Mouse (Mus musculus) embryonic facial prominence, embryonic 11.5 days (tissue): Measurements from ENCODE around the gene Galnt2. TPM values are rescaled to one million over a fixed set of nuclear protein-coding genes. Genes with fewer than 3 reads are reported as not detected.

Experiments used
- ATAC-seq: fragments of 200-750 bp; cut with Nextera tagmentation; replicated peaks from 2 replicates; pipeline ENCODE4 v1.8.0; 2017; ENCODE audit warnings: low read depth; ENCODE audit not compliant: insufficient number of reproducible peaks, low FRiP score, low TSS enrichment
- DNase-seq: peaks from one replicate; pipeline ENCODE4 v3.0.0-alpha.2; 2015; ENCODE audit warnings: low spot score
- H3K27ac ChIP-seq: fragments of 300-500 bp; sonication (generic); replicated peaks from 2 replicates; pipeline ENCODE4 v1.5.1; 2014; ENCODE audit warnings: mild to moderate bottlenecking, low read depth, low read length, control low read depth
- H3K27me3 ChIP-seq: fragments of 300-500 bp; sonication (generic); 2 replicates; pipeline ENCODE4 v1.6.1; 2014; ENCODE audit warnings: mild to moderate bottlenecking, low read length, moderate library complexity, mixed read lengths; ENCODE audit not compliant: control insufficient read depth, insufficient read depth
- H3K36me3 ChIP-seq: fragments of 300-500 bp; sonication (generic); replicated peaks from 2 replicates; pipeline ENCODE4 v1.6.1; 2014; ENCODE audit warnings: low read depth, mild to moderate bottlenecking, low read length, moderate library complexity, mixed read lengths; ENCODE audit not compliant: control insufficient read depth, insufficient read depth
- H3K4me1 ChIP-seq: fragments of 300-500 bp; sonication (generic); 2 replicates; pipeline ENCODE4 v1.6.1; 2014; ENCODE audit warnings: low read length, mixed read lengths; ENCODE audit not compliant: control insufficient read depth, insufficient read depth
- H3K4me2 ChIP-seq: fragments of 300-500 bp; sonication (generic); 2 replicates; pipeline ENCODE4 v1.6.1; 2014; ENCODE audit warnings: low read depth, mild to moderate bottlenecking, control low read depth, low read length, moderate library complexity
- H3K4me3 ChIP-seq: fragments of 300-500 bp; sonication (generic); 2 replicates; pipeline ENCODE4 v1.5.1; 2014; ENCODE audit warnings: low read depth, low read length, control low read depth
- H3K9ac ChIP-seq: fragments of 300-500 bp; sonication (generic); replicated peaks from 2 replicates; pipeline ENCODE4 v1.6.1; 2014; ENCODE audit warnings: mild to moderate bottlenecking, control low read depth, low read length
- H3K9me3 ChIP-seq: fragments of 300-500 bp; sonication (generic); replicated peaks from 2 replicates; pipeline ENCODE4 v1.6.1; 2016; ENCODE audit warnings: mild to moderate bottlenecking, low read length, inconsistent platforms, mixed read lengths; ENCODE audit not compliant: control insufficient read depth
- WGBS: fragments of 180-500 bp; shearing (Covaris S2); extraction: QIAGEN DNeasy Blood & Tissue Kit; methylation state at CpG from one replicate; pipeline ENCODE4 v1.1.7; 2014; 5-methylcytosine and 5-hydroxymethylcytosine counted together
- polyA plus RNA-seq: library from polyadenylated mRNA; unstranded; fragments of >200 nt; fragmentation: Nextera tagmentation; extraction: Ambion mirVana; gene quantifications from 2 replicates; pipeline ENCODE4 v1.2.1, GENCODE M21; 2014

Gene Galnt2
- polyA plus RNA-seq, 1 experiment from 2014 or later = 54.7 TPM

DNA sequence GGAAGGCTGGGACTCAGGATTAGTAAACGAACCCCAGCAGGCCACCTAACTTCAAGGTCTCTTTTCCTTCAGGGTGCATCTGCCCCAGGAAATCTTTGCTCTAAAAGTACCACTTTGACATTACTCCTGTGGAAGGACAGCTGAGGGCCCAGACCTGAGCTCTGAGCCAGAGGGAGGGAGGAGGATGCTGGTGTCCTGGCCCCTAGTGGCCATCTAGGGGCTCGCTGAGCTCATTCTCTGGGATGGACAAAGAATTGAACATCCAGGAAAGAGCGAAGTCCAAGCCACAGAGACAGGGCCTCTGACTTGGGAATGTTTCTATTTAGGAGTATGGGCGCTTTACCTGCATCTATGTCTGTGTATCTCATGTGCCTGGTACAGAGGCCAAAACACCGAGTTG, 120.4 kb downstream of the Galnt2 start:
- ATAC-seq (no peak), DNase-seq (no peak)
- Histone ChIP-seq H3K4me2 (no peak overlapping the region), H3K27ac (no peak overlapping the region), H3K4me1 (no peaks in the 10 kb centered on the region), H3K9me3 (no peaks in the 10 kb centered on the region), H3K27me3 (no peaks in the 10 kb centered on the region), H3K9ac (no peak overlapping the region), H3K36me3 (no peaks in the 10 kb centered on the region), H3K4me3 (no peak overlapping the region)
- 67% methylated on average over 5 of the region's 5 CpGs for WGBS

DNA sequence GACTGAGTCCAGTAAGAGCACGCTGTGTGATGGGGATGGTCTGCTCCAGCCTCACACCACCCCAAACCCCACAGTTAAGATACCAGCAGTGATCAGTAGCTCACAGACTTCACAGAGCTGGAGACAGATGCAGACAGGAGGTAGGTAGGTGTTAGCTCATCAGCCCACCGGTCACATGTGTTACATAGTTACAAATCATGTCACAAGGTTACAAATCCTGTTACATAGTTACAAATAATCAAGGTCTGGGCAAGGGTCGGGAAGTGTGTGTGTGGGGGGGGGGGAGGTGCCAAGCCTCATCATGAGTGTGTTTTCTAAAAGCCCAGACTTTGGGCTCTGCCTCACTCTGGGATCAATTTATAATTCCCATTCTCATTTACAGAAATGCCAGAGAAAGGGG, 129.7 kb downstream of the Galnt2 start:
- DNase-seq = no peak
- no peaks in the 10 kb centered on the region for H3K4me1 ChIP-seq

DNA sequence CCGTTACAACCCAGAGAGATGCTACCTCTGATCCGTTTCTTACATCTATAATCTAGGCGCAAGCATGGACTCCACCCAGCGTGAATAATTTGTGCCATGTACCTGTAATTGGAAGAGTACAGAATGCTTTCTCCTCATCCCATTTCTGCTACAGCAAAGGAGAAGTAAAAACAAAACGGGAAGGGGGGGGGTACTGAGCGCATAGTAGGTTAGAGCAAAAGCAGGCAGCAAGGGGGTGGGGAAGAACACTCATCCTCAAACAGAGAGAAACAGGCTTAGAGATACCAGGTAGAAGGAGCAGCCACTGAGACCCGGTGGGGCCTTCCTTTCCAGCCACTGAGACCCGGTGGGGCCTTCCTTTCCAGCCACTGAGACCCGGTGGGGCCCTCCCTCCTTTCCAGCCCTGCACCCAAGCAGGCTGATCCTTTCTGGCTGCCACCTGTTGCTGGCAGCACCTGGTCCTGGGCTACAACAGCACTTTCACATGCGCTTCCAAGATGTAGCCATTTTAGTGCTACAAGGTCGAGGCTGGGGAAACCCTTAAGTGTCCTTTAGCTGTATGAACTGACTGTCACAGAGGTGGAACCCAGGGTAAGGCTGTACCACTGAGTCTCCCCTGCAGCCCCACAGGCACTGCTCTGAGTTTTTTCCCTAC, 130.7 kb downstream of the Galnt2 start:
- Histone ChIP-seq H3K27ac (no peak overlapping the region), H3K27me3 (no peaks in the 10 kb centered on the region), H3K4me2 (no peak overlapping the region), H3K4me1 (no peaks in the 10 kb centered on the region), H3K9me3 (no peaks in the 10 kb centered on the region), H3K36me3 (no peaks in the 10 kb centered on the region), H3K9ac (no peak overlapping the region), H3K4me3 (no peak overlapping the region)
- 76% methylated on average over 11 of the region's 11 CpGs for WGBS
- DNase-seq (no peak), ATAC-seq (no peak)

More for the DNA sequence above, 129.7 kb downstream of the Galnt2 start:
- no peak overlapping the region for H3K9ac ChIP-seq
- H3K4me2 ChIP-seq = no peak overlapping the region
- H3K4me3 ChIP-seq = no peak overlapping the region
- no peaks in the 10 kb centered on the region for H3K36me3 ChIP-seq
- no peaks in the 10 kb centered on the region for H3K9me3 ChIP-seq
- ATAC-seq = no peak
- no peak overlapping the region for H3K27ac ChIP-seq
- WGBS = 86% methylated on average over 3 of the region's 3 CpGs
- H3K27me3 ChIP-seq = no peaks in the 10 kb centered on the region

DNA sequence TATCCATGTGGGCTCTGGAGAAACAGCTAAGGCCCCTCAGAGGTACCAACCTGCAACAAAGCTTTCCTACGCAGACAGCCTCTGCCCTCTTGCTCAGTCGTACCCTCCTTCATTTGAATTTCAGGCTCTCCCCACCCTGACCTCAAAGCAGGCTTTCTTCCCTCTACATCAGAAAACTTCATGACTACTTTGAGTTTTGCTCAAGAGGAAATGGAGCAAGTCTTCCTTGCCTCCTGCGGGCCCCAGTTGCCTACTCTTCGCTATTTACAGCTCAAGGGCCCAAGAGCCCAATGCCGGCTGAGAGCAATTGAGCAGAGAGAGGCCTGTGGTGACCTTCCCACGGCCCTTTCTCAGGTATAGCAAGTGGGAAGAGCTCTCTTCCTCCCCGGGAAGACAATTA, 131.4 kb downstream of the Galnt2 start:
- WGBS = 76% methylated on average over 7 of the region's 7 CpGs

DNA sequence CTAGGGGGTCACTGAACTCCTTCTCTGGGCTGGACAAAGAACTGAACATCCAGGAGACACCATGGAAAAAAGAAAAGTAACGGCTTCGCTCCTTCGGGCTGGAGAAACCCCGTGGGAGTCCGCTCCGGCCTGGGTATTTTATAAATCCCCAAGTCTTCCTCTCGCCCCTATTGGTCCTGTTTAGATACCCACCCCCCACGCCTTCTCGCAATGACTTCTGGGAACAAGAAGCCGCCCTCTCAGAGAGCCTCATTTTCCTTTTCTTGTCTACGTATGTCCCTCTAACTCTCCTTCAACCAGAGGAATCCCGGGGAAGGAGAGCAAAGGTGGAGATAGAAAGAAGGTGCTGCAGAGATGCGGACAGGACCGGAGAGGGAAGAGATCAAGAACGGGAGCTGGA, 132.1 kb downstream of the Galnt2 start:
- DNase-seq = no peak
- Histone ChIP-seq H3K9me3 (no peaks in the 10 kb centered on the region), H3K9ac (no peak overlapping the region), H3K4me3 (no peak overlapping the region), H3K27ac (no peak overlapping the region), H3K27me3 (no peaks in the 10 kb centered on the region), H3K36me3 (no peaks in the 10 kb centered on the region), H3K4me1 (no peaks in the 10 kb centered on the region), H3K4me2 (no peak overlapping the region)
- ATAC-seq = no peak
- 90% methylated on average over 15 of the region's 15 CpGs for WGBS

More for the DNA sequence above, 131.4 kb downstream of the Galnt2 start:
- no peak for DNase-seq
- Histone ChIP-seq H3K27me3 (no peaks in the 10 kb centered on the region), H3K4me1 (no peaks in the 10 kb centered on the region), H3K4me2 (no peak overlapping the region), H3K36me3 (no peaks in the 10 kb centered on the region), H3K9ac (no peak overlapping the region), H3K4me3 (no peak overlapping the region), H3K9me3 (no peaks in the 10 kb centered on the region), H3K27ac (no peak overlapping the region)
- no peak for ATAC-seq

GRCm38 (mm10) chr8:124368213-124368612, 137.0 kb downstream of the Galnt2 start:
- H3K4me1 ChIP-seq = no peaks in the 10 kb centered on the region
- peak; percentile 86 for DNase-seq
- ATAC-seq = no peak
- H3K27ac ChIP-seq = no peak overlapping the region
- H3K9me3 ChIP-seq = no peaks in the 10 kb centered on the region
- no peaks in the 10 kb centered on the region for H3K36me3 ChIP-seq
- no peak overlapping the region for H3K9ac ChIP-seq
- WGBS = 25% methylated on average over 8 of the region's 8 CpGs
- H3K4me2 ChIP-seq = no peak overlapping the region
- H3K27me3 ChIP-seq = no peaks in the 10 kb centered on the region
- no peak overlapping the region for H3K4me3 ChIP-seq

DNA sequence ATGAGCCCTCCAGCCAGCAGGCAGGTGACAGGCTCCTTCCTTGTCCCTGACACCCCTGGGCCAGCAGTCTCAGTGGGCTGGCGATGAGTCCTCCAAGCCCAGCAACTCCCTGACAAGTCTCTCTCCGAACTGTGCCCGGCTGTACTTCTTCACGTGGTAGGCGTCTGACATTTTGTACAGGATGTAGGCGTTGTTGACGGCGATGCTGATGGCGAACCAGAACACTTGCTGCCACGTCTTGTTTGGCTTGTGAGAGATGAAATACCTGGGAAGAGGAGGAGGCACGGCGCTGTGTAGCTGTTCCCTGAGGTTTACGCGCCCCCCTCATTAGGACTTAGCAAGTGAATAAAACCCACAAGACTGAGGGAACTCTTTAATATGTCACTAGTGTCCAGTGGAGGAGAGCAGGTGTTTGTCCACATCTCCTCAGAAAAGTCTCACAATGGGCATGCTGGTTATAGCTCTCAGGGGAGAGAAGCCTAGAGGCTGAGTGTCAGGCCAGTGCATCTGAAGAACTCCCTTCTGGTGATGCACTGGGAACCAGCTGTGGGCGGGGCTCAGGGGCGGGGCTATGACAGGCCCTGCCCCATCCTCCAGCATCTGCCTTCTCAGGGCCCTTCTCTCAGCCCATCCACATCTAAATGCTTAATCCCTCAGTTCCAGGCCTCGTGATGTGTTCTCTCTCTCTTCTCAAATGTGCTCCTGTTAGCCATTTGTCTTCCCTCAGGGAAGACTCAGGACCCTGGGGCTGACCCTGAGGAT, 139.4 kb downstream of the Galnt2 start:
- DNase-seq (no peak), ATAC-seq (no peak)
- no peak overlapping the region for H3K4me3 ChIP-seq
- H3K27me3 ChIP-seq = no peaks in the 10 kb centered on the region
- H3K9ac ChIP-seq = no peak overlapping the region
- 81% methylated on average over 17 of the region's 17 CpGs for WGBS
- H3K4me2 ChIP-seq = no peak overlapping the region
- no peaks in the 10 kb centered on the region for H3K9me3 ChIP-seq
- H3K36me3 ChIP-seq = no peaks in the 10 kb centered on the region
- no peaks in the 10 kb centered on the region for H3K4me1 ChIP-seq
- H3K27ac ChIP-seq = no peak overlapping the region

- Histone ChIP-seq H3K27ac (no peak overlapping the region), H3K36me3 (no peaks in the 10 kb centered on the region), H3K27me3 (no peaks in the 10 kb centered on the region), H3K4me1 (no peaks in the 10 kb centered on the region), H3K4me3 (no peak overlapping the region), H3K9me3 (no peaks in the 10 kb centered on the region), H3K9ac (no peak overlapping the region), H3K4me2 (no peak overlapping the region)
- no peak for DNase-seq
- ATAC-seq = no peak
- WGBS = 91% methylated on average over 19 of the region's 23 CpGs
Observed at GRCm38 (mm10) chr8:124371410-124372123, 140.4 kb downstream of the Galnt2 start.
